Mouse (Mus musculus) thymus, postnatal 25 days (tissue): ENCODE measurements around the gene Nfatc2.

ENCODE experiments used
- DNase-seq: peaks from one replicate; pipeline ENCODE4 v3.0.0; 2022

The Nfatc2 gene

DNA sequence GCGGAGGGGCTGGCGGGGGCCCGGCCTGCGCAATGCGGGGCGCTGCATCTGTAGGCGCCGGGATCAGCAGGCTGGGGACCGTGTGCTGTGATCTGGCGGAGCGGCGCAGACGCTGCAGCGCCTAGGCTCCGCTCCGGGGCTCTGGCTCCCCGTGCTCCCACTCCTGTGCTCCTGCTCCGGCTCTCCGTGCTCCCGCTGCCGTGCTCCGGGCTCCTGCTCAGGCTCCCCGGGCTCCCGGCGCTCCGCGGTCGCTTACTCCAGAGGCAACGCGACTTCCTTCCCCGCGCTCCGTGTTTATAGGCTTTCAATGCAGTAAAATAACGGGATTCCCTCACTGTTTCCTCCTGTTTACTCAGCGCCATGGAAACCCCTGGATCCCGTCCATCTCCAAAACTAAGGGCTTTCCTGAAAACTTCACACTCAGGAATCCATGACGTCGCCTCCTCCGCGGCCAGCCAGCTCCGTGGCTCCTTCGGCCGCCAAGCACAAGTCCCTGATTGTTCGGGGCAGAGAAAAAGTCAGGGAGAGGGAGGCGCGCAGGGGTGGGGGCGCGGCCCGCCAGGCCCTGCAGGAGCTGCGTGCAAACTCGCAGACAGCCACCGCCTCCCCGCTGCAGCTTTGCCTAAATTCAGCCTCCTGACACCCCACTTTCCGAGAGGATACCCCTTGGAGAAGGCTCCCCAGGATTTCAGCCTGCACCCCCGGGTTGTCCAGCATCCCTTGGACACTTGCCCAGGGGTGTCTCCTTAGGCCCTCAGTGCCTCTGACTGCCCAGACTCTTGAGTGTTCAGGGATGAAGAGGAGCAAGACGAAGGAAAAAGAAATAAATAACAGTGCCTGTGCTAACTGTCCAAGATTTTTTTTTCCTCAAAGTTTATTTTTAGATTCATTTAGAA, at the start of gene Nfatc2:
Gene Nfatc2, minus strand, starts transcription at position 167 of the 896 bp plus-strand sequence.
- no peak for DNase-seq

DNA sequence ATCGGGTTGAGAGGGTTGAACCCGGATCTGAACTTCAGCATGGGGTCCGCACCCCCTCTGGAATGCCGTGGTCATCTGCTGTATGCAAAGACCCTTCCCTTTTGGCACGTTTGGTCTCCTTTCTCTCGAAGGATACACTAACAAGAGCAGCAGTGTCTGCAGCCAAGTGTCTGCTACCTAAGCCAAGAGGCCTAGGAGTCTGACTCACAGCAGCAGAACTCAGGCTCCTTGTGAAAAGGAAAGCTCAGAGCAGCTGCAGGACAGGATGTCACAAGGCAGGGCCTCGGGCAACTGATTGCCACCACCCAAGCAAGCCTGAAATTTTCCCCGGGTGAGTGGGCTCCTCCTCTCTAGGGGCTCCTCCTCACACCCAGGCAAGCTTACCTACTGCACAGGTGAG, 46.7 kb upstream of the Nfatc2 start:
- DNase-seq: no peak

- DNase-seq: no peak
Observed at GRCm38 (mm10) chr2:168644855-168645254, 43.4 kb upstream of the Nfatc2 start.

- no peak for DNase-seq
Observed at GRCm38 (mm10) chr2:168643524-168644177, 42.2 kb upstream of the Nfatc2 start.

DNA sequence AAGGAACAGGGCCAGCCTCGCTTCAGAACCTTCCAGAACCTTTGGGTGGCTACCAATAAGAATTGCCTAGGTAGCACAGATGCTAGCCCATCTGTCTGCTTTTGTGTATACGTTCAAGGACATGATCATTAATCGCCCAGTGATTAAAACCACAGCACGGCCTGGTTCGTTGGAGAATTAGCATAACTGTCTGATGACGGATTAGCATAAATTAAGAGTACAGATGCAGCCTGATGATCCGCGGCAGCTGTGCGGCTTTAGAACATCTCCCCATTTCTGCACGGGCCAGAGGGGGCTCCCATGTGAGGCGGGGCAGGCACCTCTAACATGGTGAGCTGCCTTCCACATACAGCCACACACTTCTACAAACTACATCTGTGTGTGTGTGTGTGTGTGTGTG, 40.7 kb upstream of the Nfatc2 start:
- DNase-seq: no peak

DNA sequence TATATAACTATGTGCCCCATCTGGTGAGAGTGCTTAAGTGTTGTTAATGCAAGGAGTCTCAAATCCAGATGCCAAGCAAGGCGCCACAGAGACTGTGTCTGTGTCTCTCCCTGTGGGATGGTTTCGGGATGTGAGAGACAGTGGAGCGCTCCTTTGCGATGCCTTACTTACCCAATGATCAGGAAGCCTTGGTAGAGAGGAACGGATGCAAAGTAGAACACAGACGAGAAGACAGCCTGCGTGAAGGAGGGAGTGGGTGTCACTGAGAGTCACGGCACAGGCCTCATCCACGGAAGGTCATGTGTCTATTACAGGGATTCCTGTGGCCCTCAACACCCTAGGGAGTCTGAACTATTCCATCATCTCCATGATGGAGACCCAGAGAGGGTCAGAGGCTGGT, 39.0 kb upstream of the Nfatc2 start:
- DNase-seq: no peak

DNA sequence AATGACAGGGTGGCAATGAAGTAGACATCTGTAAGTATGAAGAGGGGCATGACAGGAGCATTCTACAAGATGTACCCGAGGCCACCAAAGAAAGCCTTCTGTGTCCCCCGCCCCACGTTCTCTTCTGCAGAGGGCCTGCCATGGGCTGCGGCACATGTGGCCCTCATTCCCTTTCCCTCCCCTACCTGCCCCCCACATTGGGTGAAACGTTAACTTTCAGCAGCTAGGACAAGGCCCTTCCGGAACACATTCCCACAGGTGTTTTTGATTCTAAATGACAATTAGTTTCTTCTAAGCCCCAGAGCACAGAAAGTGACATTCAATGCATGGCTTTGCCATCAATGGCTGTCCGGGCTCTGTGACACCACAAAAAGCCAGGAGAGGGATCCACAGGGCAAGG, 33.4 kb upstream of the Nfatc2 start:
- DNase-seq: no peak

DNA sequence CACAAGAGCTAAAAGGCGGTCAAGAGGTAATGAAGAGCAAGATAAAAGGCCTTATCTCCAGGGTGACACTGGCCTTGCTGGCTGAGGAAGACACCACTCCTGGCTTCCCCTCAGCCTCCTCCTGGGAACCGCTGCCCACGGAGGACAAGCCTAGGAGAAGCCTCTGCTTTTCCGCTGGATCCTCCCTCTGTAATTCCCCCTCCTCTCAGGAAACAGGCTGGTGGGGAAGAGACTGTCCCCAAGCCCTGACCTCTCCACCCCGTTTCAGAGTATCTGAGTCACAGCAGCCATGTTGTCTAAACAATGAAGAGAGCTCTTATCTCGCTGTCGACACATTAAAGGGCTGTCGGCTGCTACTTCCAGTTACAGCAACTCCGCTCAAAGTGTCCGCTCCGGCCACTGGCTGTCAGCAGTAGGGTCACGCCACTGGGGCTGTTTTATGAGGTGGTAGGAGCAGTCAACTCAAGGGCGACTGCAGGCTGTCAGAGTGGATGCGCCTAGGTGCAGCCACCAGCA, 31.9 kb upstream of the Nfatc2 start:
- no peak for DNase-seq

DNA sequence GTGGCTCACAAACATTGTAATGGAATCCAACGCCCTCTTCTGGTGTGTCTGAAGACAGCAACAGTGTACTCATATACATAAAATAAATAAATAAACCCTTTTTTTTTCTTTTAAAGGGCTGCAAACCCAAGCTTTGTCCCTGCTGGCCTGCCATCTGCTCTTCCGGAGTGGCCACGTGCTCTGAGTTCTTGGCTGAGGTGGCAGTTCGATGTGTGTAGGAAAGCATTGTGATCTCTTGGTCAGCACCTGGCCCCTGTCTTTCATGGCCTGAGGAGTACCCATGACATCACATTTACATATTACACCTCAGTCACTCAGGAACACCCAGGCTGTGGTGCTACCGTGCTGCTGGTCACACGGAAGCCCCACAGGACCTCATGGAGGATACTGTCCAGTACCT, 31.1 kb upstream of the Nfatc2 start:
- no peak for DNase-seq

DNA sequence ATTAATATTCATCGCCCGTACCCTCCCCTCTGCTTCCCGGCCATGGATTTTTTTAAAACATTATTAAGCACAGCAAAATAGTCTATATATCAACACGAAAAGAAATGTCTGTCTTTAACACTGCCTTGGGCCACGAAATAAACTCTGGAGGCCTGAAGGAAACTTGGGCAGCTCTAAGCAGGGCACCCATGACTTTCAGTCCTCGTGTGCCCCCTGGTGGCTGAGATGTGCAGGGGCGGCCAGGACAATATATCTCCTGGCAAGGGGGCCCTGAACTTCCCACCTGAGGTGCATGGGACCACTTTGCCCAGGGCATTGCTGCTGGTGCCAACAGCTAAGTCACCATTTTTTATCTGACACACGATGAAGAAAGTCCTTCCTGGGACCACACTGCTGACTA, 27.3 kb upstream of the Nfatc2 start:
- DNase-seq: peak; percentile 82

- no peak for DNase-seq
Observed at GRCm38 (mm10) chr2:168627829-168628770, 26.6 kb upstream of the Nfatc2 start.

DNA sequence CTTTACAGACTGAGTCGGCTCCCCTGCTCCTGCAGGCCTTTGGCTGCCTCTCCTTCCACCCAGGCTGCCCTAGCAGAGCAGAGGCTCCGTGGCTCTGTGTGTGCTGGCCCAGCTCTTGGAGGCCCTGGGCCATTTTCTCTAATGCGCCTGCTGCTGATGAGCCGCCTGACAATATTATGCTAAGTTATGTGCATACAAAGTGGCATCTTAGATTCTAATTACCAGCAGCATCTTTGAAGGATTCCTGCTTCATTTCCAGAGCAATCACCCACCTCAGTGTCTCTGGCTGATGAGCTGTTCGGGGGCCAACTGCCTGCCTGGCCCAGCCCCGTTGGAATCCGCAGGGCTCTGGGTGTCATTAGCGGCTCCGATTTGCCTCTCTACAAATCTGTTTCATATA, 24.9 kb upstream of the Nfatc2 start:
- no peak for DNase-seq

GRCm38 (mm10) chr2:168625091-168625490, 23.6 kb upstream of the Nfatc2 start:
- DNase-seq: no peak

DNA sequence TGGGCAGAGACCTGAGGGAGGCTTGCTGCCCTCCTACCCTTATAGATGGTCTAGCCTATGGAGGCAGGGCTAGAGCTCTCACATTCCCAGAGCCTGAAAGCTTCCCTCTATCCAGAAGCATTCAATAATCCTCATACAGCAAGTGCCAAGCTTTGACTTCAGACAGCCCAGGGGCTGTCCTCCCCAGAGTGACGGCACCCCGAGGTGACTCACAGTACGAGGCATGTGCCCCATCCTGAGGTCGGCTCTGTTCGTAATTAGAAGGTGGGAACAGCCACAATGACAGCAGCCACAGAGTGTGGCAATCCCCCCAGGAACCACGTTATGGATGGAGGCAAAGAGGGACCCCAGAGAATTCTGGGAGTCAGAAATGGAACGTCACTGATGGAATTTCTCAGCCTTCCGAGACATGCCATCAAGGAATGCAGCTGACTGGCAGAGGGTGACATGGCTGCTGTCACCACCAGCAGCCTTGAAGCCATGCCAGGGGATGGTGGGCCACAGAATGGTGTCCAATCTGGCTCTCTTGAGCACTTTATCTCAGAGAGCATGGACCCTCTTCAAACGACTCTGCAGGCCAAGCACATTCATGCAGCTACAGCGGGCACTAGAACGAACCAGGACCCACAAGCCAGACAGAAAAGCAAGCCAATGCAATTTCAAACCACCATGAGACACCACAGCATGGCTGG, 19.8 kb upstream of the Nfatc2 start:
- DNase-seq: no peak

DNA sequence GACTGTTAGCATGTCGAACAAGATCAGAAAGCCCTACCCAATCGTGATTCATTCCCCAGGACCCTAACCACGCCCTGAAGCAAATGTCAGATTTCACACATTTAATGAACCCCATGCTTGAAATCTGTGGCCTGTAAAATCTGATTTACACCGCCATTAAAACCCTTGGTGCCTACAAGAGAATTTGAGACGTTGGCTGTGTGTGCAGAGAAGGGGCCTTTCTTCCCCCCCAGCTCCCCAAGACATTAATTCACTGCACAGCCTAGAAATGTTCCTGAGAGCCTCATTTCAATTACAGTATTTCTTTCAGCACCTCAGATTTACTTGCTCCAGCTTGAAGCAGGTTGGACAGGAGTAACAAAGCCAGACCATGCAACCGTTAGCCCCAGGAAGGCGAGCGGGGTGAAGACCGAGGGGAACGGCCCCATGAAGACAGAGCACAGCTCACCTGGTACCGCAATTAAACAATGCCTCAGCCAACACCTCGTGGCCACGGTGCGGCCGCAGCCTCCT, 16.8 kb upstream of the Nfatc2 start:
- DNase-seq: no peak

DNA sequence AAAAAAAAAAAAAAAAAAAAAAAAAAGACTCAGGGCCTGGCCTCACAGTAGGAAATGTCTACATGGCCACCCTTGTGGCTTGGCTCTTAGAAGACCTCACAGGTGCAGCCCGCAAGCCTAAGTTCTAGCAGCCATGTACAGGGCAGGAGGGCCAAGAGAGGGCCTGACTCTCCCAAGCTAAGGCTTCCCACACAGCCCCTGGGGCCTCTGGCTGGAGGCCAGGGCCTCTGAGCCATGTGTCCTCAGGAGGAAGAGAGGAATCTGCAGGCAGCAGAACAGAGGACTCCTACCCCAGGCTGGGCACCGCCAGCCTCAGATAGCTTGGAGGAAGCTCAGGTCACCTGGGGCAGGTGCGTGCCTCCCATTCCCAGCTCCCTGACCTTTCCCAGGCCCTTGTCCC, 13.7 kb upstream of the Nfatc2 start:
- no peak for DNase-seq

GRCm38 (mm10) chr2:168614170-168614872, 12.9 kb upstream of the Nfatc2 start:
- no peak for DNase-seq

DNA sequence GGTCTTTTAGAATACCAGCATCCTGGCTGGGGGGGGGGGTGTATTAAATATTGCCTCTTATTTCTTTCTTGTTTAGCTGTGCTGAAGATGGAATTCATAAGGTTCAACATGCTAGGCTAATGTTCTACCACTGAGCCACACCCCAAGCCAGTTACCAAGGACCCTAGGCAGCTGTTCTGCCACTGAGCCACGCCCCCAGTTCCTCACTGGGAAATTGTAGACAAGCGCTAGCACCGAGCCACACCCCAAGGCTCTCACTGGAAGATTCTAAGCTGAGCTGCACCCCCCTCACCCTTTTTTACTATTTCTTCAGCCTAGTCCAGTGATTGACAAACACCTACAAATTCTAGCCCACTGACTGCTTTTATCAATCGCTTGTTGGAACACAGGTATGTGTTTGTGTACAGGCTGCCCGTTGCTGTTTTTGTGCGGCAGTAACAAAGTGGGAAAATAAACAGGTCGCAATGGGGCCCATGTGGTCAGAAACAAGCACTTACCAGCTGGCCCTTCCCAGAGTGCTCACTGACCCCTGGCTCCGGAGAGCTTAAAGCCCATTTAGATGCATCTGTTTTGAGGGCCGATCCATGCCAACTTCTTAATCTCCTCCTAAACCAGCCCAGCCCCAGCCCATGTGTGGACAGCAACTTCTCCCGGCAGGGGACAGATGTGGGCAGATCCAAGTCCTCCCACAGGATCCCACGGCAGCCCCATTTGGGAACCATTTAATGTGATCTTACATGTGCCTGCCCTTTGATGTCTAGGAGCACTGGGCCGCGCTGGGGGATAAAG, 11.8 kb upstream of the Nfatc2 start:
- no peak for DNase-seq

DNA sequence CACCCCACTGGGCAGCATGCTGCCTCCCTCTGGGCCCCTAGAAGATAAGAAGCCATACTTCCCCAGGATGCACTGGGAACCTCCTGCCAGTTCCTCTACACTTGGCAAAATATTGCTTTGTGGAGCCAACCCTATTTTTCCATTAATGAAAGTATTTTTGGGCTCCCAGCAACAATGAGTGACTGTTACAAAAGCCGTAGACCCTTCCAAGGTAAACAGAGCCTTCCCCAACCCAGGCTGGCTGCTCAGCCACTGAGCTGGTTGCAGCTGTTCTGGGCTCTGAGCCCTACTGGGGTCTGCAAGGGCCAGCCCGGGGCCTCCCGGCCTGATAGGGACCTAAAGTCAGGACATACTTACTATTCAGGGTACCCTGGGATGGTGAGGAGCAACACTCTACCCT, 9.5 kb upstream of the Nfatc2 start:
- DNase-seq: no peak

DNA sequence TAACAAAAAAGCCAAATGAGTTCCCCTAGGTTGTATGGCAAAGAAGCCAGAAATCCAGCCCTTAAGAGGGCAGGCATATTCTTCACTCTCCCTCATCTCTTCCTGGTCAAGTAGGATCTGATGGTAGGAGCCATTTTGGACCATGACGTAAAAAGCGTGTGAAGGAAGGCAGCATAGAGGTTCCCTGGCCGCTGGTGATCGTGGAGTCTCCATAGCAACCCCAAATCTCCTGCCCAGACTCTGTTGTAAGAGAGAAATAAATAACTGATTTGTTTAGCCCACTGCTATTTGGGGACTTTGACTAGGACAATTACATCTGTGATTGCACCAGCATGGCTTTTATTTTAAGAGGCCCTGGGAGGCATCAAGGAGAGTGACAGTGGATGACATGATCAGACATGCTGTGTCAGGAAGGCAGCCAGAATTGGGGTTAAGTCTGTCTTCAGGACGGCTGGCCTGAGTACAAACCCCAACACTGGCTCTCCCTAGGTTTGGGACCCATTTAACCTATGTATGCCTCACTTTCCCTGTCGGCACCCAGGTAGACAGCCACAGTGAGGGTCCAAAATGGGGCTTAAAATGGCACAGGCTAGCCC, 8.3 kb upstream of the Nfatc2 start:
- DNase-seq: no peak
